Mouse (Mus musculus) adrenal gland, adult 18-20 months (tissue): Measurements from ENCODE around the gene Ptpro. TPM values are rescaled to one million over a fixed set of nuclear protein-coding genes. Genes with fewer than 3 reads are reported as not detected.

Experiments
- DNase-seq, 2 experiments: peaks; one replicate each; pipeline ENCODE4 v3.0.0; 2021 to 2022; ENCODE audit warnings: low spot score in 2 of 2
- total RNA-seq, 2 experiments: library from RNA; stranded (reverse); gene quantifications; 1 replicate in 1 of 2; 2 replicates in 1 of 2; pipeline ENCODE4 v1.2.3; 2021

Ptpro gene
- total RNA-seq, 2 experiments from 2014 or later = 2.2 to 2.6 TPM

DNA sequence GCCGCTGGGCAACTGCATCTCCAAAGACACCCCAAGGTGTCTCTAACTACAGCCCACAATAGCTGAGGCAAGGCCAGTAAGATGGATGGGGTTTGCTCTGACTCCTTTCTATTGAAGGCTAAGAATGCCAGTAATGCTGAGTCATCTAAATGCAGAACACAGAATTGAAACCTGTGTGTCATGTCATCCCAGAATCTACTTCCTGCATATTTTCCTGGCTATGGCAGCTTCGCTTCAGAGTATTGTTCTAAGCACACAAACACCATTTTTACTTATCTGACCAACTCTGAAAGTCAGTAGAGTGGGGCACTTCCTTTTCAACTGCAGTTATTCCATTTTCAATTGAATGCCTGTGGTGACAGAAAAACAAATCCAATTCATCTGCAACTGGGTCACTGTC, 40.3 kb downstream of the Ptpro start:
- DNase-seq = peak in 1 of 2 experiments; percentile 11

DNA sequence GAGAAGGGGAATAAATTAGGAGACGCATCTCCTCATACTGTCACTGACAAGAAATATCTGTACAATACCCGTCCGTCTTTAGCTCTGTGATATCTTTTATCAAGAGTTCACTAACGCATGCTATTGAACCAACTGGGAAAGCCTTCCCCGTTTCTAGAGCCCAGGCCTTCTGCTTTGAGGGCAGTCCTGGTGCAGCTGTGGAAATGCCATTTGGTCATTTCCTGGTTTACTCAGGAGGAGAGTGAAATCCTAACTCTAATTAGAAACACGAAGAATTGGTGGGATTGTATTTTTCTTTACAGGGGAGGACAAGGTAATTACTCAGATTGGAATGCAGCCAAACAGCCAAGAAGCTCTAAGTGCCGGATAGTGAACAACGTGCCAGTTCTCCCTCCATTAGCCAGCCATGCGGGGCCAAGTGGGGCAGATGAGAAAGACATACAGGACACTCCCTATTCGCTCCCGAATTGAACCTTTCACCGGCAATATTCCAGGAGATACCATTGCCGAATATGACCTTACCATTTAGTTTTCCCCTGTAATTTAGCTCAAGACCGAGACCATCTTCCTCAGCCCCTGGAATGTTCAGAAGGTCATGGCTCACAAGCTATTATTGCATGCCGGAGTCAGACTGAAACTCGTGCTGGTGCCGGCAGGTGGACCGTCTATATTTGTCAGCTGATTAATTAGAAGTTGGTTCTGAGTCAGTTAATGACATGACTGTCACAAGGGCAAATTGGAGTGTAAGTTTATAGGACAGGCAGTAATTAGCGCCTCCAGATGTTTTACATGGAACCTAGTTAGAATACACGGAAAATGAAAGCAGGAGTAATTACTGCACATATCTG, 43.1 kb downstream of the Ptpro start:
- DNase-seq = no peak

DNA sequence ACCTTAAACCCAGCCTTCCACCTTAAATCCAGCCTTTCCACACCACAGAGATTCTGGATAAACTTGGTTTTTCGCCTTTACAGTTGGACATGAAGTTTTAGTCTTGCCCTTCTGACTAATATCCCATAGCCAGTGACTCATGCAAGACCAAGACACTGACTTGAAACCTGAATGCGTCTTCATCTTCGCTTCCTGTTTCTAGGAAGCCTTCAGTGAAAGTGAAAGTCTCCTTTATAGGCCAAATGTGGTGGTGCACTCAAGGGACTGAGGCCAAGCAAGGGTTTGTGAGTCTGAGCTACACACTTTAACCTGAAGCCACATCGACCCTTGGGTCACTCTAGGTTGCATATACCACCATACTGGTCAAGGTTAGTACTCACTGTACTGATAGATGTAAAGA, 50.4 kb downstream of the Ptpro start:
- DNase-seq = no peak

DNA sequence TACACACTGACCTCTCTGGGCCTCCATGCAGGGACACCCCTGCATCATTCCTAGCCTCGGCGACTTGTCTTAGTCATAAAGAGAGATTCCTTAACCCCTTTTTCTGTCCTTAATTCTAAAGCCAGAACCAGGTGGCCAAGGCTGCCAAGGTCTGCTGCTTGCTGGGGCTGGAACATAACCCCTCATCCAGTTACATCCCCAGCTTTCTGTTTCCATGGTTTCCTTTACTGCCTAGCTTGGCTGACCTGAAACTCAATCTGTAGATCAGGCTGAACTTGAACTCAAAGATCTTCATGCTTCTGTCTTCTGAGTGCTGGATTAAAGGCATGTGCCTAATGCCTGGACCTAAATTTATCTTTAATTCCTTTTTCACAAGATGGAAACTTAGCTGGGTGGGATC, 51.7 kb downstream of the Ptpro start:
- no peak for DNase-seq

DNA sequence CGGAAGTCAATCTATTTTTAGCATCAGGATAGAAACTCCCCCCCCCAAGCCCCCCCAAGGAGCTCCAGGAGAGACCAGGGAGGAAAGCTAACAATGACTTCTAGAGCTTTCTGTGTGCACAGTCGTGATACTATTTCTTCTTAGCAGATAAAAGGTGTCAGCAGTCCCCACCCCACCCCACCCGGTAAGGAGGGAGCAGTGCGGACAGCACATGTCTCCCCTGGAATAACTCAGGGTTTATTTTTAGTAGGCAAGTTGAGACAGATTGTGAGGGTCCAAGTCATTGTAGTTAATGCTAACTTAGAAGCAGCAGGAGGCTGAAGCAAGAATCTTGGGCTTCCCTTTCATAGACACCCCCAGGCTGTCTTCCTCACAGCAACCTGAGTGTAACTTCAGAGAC, 63.1 kb downstream of the Ptpro start:
- DNase-seq = no peak

DNA sequence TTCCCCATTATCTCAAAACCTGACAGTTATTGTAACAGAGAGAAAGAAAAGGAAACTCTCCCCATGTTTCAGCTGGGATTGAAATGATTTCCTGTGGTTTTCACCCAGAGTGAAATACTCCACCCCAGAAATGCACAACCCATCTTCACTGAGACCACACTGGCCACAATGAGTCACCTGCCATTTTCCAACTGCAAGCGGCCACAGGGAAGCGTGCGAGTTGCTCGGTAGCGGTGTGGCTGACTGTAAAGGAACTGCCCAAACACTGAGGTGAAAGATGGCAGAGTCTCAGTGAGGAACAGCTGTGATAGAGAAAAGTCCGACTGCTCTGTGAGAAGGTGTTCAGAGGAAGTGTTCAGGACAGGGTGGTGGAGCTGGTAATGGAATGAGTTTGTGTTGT, 64.2 kb downstream of the Ptpro start:
- DNase-seq = no peak

DNA sequence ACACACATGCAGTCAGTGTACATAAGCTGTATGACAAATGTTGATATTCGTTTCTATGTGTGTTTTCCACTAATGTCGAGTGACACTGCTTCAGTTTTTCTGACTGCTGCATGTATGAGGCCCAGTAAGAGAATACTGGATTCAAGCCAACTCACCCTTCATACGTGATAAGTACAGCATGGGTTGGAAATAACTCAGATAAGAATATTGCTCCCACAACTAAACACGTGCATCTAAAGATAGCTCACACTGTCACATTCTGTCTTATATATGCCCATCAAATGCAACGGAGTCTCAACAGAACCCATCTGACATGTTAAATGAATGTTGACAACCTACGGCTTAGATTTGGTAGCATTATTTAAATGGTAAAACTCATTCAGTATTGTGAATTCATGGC, 65.4 kb downstream of the Ptpro start:
- no peak for DNase-seq

DNA sequence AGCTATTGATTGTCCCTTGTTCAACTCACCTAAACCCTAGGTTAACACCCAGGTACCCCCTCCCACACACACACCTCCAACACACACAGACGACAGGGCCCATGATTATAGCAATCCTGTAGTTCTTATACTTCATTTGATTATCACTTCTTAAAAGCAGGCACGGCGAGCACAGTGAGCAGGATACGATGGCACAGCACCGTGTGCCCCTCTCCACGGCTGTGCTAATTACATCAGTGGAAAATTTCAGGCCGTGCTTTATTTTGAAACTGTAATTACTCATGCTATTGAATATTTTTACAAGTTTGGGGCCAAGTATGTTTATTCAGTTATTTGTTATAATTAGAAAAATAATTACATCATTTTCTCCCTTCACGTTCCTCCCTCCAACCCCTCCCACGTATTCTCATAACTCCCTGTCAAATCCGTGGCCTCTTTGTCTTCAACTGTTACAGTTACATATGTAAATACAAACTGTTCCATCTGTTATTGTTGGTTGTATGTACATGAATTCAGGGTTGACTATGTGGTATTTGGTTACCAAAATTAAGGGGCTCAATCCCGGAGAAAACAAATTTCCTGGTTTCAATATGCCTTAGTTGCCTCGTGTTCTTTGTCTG, 66.2 kb downstream of the Ptpro start:
- no peak for DNase-seq

DNA sequence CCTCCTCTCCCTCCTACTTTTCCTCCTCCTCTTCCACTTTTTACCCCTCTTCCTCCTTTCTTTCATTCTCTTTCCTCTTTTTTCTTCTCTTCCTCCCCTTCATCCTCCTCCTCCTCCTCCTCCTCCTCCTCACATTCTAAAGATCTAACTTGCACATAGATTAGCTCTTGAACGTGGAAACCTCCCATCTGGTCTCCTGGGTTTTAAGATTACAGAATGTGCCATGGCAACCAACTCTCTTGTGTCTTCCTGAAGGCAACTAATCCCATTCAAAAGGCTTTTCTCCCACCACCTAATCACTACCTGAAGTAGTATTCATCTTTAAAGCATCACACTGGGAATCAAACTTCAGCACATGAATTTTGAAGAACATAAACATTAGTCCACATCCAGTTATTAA, 67.5 kb downstream of the Ptpro start:
- DNase-seq = no peak

DNA sequence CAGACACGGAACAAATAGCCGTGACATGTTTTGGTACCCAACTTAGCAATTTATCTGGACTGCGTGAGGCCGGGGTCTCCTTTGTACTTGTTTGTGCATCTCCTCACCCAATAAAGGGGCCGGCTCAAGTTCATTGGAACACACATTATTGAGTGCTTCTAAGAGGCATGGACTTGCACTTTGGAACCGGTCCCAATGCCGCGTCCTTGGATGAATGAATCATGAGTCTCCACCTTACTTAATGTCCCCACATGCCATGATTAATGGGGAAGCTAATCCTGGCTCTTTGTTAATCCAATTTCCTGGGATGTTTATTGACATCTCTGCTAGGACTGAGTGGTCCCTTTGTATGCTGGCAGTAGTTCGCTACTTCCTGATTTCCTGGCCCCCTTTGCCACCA, 75.6 kb downstream of the Ptpro start:
- peak; percentile 63 to 81 for DNase-seq

DNA sequence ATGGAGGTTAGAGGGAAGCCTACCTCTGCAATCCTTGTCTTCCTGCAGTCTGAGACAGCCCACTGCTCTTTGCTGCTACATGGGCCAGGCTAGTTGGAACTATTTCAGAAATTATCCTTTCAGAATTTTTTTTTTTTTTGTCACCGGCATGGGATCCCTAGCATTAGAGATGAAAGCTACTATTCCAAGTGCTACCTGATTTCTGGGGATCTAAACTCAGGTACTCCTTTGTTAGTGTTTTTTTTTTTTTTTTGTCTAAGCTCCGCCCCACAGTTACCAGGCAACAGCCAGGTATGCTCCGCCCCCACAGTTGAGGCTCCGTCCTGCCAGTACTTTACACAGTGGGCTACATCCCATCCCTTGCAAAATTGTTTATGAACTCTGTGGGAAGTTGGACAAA, 76.1 kb downstream of the Ptpro start:
- no peak for DNase-seq

DNA sequence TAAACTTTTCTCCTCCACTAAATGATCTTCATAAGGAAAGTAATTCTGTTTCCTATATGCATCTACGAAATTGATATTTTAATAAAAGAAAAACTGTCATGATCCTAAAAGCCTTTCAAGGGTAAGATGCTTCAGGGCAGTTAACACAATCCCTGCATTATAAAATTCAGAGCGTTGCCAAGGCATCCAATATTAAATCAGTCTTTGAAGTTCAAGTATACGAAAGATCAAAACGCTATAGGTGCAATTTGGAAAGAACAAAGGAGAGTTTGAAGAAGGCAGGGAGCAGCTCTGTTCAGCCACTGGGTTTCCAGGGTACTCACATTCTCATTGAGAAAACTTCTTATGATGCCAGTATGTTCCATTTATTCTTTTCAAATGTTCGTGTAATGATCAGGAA, 78.7 kb downstream of the Ptpro start:
- no peak for DNase-seq

DNA sequence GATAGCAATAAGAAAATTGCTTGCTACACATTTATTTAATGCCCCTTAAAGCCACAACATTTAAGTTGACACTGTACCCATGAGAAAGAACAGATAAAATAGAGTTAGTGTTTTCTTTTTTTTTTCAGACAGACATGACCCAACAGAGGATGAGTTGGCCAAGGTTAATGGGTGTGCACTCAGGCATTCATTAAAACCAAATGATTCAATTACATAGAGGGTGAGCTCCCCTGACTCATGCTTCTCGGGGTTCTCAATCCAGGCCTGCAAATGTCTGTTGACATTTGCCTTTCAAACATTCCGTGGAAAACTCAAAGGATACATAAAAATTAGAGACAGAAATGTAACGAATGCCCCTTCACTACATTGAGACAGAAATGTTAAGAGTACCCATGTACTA, 79.7 kb downstream of the Ptpro start:
- no peak for DNase-seq

DNA sequence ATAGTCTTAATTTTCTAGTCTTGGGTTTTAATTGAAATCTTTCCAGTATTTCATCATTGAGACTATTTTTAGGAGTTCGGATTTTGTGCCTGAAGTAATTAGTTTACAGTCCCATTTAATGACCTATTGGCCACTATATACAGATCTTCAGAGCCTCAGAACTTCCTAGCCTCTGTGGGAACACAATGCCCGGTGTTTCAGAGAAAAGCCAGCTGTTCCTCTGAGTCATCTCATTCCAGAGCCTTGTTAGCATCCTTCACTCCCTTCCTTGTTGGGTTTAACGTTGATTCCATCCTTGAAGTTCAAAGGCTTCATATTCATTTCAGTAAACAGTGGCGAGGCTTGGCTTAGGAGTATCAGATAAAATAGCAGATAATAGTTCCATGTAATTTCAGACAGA, 87.0 kb downstream of the Ptpro start:
- no peak for DNase-seq

DNA sequence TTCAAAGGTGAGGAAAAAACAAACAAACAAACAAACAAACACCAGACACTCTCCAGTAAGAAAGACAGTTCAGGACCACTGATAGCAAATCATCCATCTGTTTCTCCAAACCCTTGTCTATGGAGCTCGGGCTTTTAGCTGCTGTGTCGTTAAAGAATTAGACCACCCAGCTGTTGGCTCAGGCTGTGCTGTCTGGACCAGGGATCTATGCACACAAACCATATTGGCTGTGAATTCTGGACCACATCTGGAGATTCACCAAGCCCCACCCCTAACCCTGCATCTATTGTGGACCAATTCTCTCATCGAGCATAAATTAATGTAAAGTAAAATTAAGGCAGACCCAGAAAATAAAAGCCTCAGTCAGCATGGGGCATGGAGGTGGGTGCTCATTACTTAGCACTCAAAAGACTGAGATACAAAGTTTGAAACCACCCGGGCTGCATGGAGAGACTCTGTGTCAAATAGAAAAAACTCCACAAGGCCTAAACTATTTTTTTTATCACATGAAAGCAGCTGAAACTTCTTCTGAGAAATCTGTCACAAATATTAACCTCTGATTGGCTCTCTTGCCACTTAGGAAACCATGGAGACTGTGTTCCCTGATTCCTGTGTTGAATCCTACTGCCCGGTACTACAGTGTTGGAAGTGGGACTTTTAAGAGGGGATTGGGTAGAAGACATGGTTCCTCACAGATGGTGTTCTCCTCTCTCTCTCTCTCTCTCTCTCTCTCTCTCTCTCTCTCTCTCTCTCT, 91.7 kb downstream of the Ptpro start:
- no peak for DNase-seq

DNA sequence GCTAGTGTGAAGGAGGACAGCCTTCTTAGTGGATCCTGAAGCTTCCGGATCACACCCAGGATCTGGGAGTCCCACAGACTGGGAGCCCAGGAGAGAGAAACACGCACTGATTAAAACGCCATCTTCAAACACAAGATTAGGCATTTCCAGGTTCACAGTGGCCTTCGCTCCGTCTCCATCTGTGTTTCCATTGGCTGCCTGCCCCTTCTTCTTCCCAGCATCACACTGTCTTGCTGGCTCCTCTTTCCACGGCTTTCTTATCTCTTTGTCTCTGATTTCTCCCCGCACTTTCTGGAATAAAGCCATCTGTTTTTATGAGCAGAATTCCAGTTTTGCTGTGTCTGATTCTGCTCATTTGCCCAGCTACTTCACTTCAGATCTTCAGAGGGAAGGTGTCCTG, 108.0 kb downstream of the Ptpro start:
- DNase-seq = no peak

DNA sequence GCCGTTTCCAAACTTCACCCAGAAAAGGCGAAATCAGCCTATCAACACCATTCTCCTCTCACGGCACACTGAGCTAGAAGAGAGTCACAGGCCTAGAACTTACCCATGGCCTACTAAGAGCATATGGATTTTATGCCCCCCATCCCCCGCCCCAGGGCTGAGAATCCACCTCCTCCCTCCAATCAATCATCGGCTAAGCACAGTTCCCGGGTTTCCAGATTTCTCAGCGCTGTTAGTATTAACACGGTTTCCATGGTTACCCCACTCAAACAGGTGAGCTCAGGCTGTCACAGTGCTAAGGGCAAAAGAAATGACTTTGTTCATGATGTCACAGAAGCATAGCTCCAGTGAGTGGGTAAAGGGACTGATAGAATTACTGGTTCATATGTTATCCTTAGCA, 110.1 kb downstream of the Ptpro start:
- no peak for DNase-seq

DNA sequence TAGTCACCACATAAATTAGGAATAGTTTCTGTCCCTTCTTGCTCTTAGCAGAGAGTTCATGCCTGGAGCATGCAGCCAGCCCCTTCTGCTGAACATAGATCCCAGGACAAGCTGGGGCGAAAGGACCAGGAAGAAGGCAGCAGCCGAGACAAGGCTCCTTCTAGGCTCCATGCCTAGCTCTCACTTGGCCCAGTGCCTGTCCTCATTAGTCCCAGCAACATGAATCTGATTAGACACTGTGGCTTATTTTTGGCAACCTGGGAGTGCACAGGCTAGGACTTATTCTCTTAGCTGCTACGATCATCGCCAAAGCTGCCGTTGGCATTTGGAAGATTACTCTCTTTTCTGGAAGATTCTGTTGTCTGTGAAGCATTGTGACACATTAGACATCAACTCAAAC, 112.6 kb downstream of the Ptpro start:
- no peak for DNase-seq

DNA sequence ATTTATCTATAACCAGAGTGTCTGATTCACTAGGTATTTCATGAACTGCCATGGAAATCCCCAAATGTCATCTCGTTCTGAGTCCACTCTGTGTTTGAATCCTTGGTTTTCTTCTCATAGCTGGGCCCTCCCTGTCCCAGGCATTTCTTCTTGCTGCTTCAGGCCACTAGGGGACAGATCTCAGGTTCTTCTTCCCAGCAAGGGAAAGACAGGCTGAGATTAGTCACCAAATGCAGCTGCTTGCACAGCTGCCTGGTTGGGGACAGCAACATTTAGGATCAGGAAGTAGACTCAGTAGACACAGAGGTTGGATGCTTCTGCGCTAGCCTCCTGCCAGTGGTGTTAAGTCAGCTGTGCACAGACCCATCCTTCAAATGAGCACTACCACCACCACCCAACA, 113.5 kb downstream of the Ptpro start:
- DNase-seq = no peak

DNA sequence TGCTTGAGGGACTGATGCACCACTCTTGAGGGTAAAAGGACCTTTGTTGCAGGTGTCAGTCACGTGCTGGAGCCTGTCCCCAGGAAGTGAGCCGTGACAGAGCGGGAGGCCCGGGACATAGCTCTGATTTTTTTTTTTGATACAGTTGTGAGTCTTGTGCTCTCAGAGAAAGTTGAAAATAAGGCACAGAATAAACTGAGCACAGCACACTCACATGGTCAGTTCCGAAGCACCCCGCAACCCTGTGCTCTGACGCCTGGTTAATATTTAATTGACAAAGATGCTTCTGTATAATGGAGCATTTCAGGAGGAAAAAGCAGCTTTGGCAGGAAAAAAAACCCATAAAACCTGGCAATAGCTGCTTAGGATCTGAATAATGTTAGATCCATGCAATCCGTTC, 118.6 kb downstream of the Ptpro start:
- DNase-seq = no peak

DNA sequence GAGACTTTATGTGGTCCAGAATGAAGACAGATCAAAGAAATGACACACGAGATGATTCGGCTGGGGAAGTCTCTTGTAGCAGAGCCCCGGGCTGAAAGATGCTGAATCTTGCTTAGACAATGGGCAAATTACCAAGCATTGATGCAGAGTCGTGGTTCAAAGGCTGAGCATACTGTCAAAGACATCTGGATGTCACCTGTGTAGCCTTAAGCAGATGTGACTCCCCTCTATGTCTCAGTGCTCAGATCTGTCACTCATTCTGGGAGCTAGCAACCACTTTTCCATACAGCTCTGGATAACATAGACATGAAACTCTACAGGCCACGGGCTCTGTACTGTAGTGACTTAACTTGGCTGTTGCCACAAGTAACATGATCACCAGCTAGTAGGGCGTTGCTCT, 119.3 kb downstream of the Ptpro start:
- no peak for DNase-seq

DNA sequence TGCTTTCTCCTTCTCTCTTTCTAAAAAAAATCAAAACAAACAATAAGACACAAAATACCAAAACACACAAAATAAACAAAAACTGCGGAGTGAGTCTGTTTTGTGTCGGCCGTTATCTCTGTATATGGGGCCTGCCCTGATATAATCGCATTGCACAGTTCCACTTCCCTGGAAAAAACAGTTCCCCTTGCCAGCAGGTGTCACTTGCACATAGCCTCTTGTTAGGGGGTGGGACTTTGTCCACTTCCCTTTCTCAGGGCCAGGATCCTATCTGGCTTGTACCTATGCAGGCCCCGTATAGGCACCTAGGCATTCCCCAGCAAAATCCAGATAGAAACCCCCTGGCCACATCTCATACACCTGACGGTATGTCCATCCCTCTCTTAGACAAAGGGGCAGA, 121.8 kb downstream of the Ptpro start:
- DNase-seq = no peak
